18 mouse cellular contexts compared by ENCODE assay signal in genomic region chr12:25155396-25155795, GRCm38 (mm10). TPM values are rescaled to one million over a fixed set of nuclear protein-coding genes. Genes with fewer than 3 reads are reported as not detected.
DNase-seq lines count a peak whose midpoint lies in the region; ATAC-seq and TF ChIP-seq lines count a peak whose summit lies in the region.
"Had no signal": no experiment of that assay in that cellular context is flagged by ENCODE, and none has a peak within 500 bp of the region (broad histone marks: within the 10 kb centered on the region; RNA-seq: fewer than 3 reads in every experiment).

No protein-coding gene starts in this region.

- no peaks in the 10 kb centered on the region for H3K27me3 ChIP-seq in lung, embryonic 16.5 days (ENCODE audit: control insufficient read depth, insufficient read depth, low read depth, low read length)
- no peaks in the 10 kb centered on the region for H3K27me3 ChIP-seq in C2C12 (ENCODE audit: control insufficient read depth, insufficient read depth, insufficient read length)
- no peaks in the 10 kb centered on the region for H3K27me3 ChIP-seq in myocyte (ENCODE audit: control insufficient read depth, insufficient read depth, insufficient read length)
- no peaks in the 10 kb centered on the region for H3K27me3 ChIP-seq in liver, postnatal 0 days (ENCODE audit: insufficient read depth, low read length)
- H3K27me3 ChIP-seq: embryonic facial prominence, embryonic 12.5 days; limb, embryonic 12.5 days had no signal

- no peak overlapping the region for H3K27ac ChIP-seq in lung, embryonic 16.5 days (ENCODE audit: low read length)
- no peak overlapping the region for H3K27ac ChIP-seq in liver, postnatal 0 days (ENCODE audit: low read depth)
- H3K27ac ChIP-seq: embryonic facial prominence, embryonic 12.5 days; heart, adult 2 months; limb, embryonic 12.5 days had no signal

- ATAC-seq in lung, embryonic 16.5 days (ENCODE audit: low read depth): 0 out of 2 replicates have a peak, but pooled peaks have one; percentile 26
- ATAC-seq in liver, postnatal 0 days: no peak

- H3K4me1 ChIP-seq in lung, embryonic 16.5 days (replicated peaks; ENCODE audit: control insufficient read depth, insufficient read depth, low read length): no peaks in the 10 kb centered on the region
- H3K4me1 ChIP-seq in liver, postnatal 0 days (ENCODE audit: insufficient read depth): 0 out of 2 replicates have a peak, but pooled peaks cover 2% of the 10 kb centered on the region
- H3K4me1 ChIP-seq: embryonic facial prominence, embryonic 12.5 days; limb, embryonic 12.5 days had no signal

- WGBS in lung, embryonic 16.5 days: 28% methylated on average over 9 of the region's 9 CpGs
- WGBS in liver, postnatal 0 days (ENCODE audit: insufficient replicate concordance): 53% methylated on average over 9 of the region's 9 CpGs

- no peak for TF ChIP-seq EP300 in liver, postnatal 0 days (IDR thresholded peaks at IDR 0.05; ENCODE audit: low read depth)

- H3K9ac ChIP-seq in lung, embryonic 16.5 days (ENCODE audit: low read length): no peak overlapping the region
- H3K9ac ChIP-seq in liver, postnatal 0 days (replicated peaks): no peak overlapping the region
- H3K9ac ChIP-seq: embryonic facial prominence, embryonic 12.5 days; limb, embryonic 12.5 days had no signal

- H3K9me3 ChIP-seq in lung, embryonic 16.5 days (ENCODE audit: control insufficient read depth, low read length): no peaks in the 10 kb centered on the region
- no peaks in the 10 kb centered on the region for H3K9me3 ChIP-seq in liver, postnatal 0 days (ENCODE audit: low read length)
- H3K9me3 ChIP-seq: embryonic facial prominence, embryonic 12.5 days; limb, embryonic 12.5 days had no signal

- no peak for TF ChIP-seq POLR2A in myocyte (IDR thresholded peaks at IDR 0.05; ENCODE audit: insufficient read length, low read depth)

- H3K79me3 ChIP-seq in C2C12 (ENCODE audit: low read depth): no peaks in the 10 kb centered on the region

- H3K36me3 ChIP-seq in lung, embryonic 16.5 days (ENCODE audit: control insufficient read depth, insufficient read depth, low read length): no peaks in the 10 kb centered on the region
- H3K36me3 ChIP-seq in C2C12 (ENCODE audit: control insufficient read depth, insufficient read depth): no peaks in the 10 kb centered on the region
- no peaks in the 10 kb centered on the region for H3K36me3 ChIP-seq in myocyte (ENCODE audit: control insufficient read depth, insufficient read depth)
- H3K36me3 ChIP-seq in liver, postnatal 0 days (replicated peaks; ENCODE audit: insufficient read depth, low read length): no peaks in the 10 kb centered on the region
- H3K36me3 ChIP-seq: embryonic facial prominence, embryonic 12.5 days; G1E; limb, embryonic 12.5 days had no signal

- no peak overlapping the region for H3K4me3 ChIP-seq in lung, embryonic 16.5 days (ENCODE audit: low read length)
- H3K4me3 ChIP-seq in C2C12 (ENCODE audit: insufficient read depth, poor library complexity, severe bottlenecking): no peak overlapping the region
- H3K4me3 ChIP-seq in myocyte: no peak overlapping the region
- no peak overlapping the region for H3K4me3 ChIP-seq in liver, postnatal 0 days (ENCODE audit: low read depth, low read length)
- H3K4me3 ChIP-seq: embryonic facial prominence, embryonic 12.5 days; heart, adult 2 months; limb, embryonic 12.5 days had no signal

- DNase-seq in lung, postnatal 10 days: no peak
- peak; percentile 28 for DNase-seq in T-cell, adult 2 months (ENCODE audit: low spot score)
- no peak for DNase-seq in liver, postnatal 0 days
- DNase-seq in urinary bladder, adult 2 months (ENCODE audit: low spot score): no peak
- no peak for DNase-seq in cerebellum, postnatal 4 days (ENCODE audit: low spot score in 2 of 2)
- DNase-seq: cerebellum, adult 9-11 months; heart, adult 2 months; heart, postnatal 14 days; kidney, postnatal 14 days; layer of hippocampus, postnatal 36 days; right cerebral cortex, postnatal 4 days; thymus, postnatal 36 days had no signal

- no peak overlapping the region for H3K4me2 ChIP-seq in lung, embryonic 16.5 days (ENCODE audit: low read depth, low read length)
- peak overlapping the region; percentile 19 for H3K4me2 ChIP-seq in myocyte (ENCODE audit: low read depth)
- H3K4me2 ChIP-seq in liver, postnatal 0 days (ENCODE audit: low read depth, low read length): no peak overlapping the region
- H3K4me2 ChIP-seq: embryonic facial prominence, embryonic 12.5 days; limb, embryonic 12.5 days had no signal

- H3ac ChIP-seq in C2C12 (ENCODE audit: control insufficient read depth, insufficient read length, low read depth) (peak overlapping the region; percentile 8), myocyte (ENCODE audit: control insufficient read depth, insufficient read length) (no peak overlapping the region)

- H3K79me2 ChIP-seq in C2C12 (ENCODE audit: control insufficient read depth, insufficient read depth) (no peaks in the 10 kb centered on the region), myocyte (ENCODE audit: control insufficient read depth, insufficient read depth) (no peaks in the 10 kb centered on the region)

- TF ChIP-seq CTCF in C2C12 (IDR thresholded peaks at IDR 0.05; ENCODE audit: control insufficient read depth, insufficient read depth, insufficient read length): no peak
- TF ChIP-seq CTCF in liver, postnatal 0 days (IDR thresholded peaks at IDR 0.05; ENCODE audit: low read depth): no peak

TF ChIP-seq in C2C12, 6 proteins besides CTCF, POLR2A, EP300 and RAD21:
- TF ChIP-seq FOSL1 (IDR thresholded peaks at IDR 0.05; ENCODE audit: insufficient read depth, low read length, poor library complexity, severe bottlenecking) (no peak), MAX (IDR thresholded peaks at IDR 0.05) (peak; percentile 65), USF1 (IDR thresholded peaks at IDR 0.05; ENCODE audit: low read depth) (no peak), MYOG (IDR thresholded peaks at IDR 0.05; ENCODE audit: control insufficient read depth, extremely low read depth, insufficient read length) (no peak), CEBPB (IDR thresholded peaks at IDR 0.05; ENCODE audit: low read depth) (no peak), MYOD1 (IDR thresholded peaks at IDR 0.05; ENCODE audit: control insufficient read depth, insufficient read length, low read depth) (peak; percentile 13)
TF ChIP-seq in C2C12: peak in this region for 2.

TF ChIP-seq in myocyte, 11 proteins besides CTCF, POLR2A, EP300 and RAD21:
- peak in 1 of 3 experiments; percentile 10 for TF ChIP-seq MYOG (IDR thresholded peaks at IDR 0.05; ENCODE audit: control insufficient read depth in 1 of 3, insufficient read depth in 1 of 3, insufficient read length in 2 of 3, low read depth in 2 of 3)
- TF ChIP-seq E2F4 (IDR thresholded peaks at IDR 0.05; ENCODE audit: insufficient read depth): no peak
- TF ChIP-seq MYOD1 (IDR thresholded peaks at IDR 0.05; ENCODE audit: control insufficient read depth in 1 of 3, insufficient read length in 2 of 3, low read depth in 2 of 3): peak in 1 of 3 experiments; percentile 59

RNA-seq across cellular contexts. Expression of gene Id2, which starts 58.5 kb away (rescaled TPM):
- polyA plus RNA-seq in lung, embryonic 16.5 days (2015; fragmentation: Nextera tagmentation; extraction: Ambion mirVana): 562 and 618 TPM in 2 replicates
- polyA plus RNA-seq in C2C12 (2012; fragmentation: generic; extraction: Trizol) (68.1 TPM), myocyte (2012; fragmentation: generic; extraction: Trizol) (5.0 TPM)
- polyA plus RNA-seq in liver, postnatal 0 days (2015; fragmentation: Nextera tagmentation; extraction: Ambion mirVana): 245 and 376 TPM in 2 replicates
- 313 and 327 TPM in 2 replicates for polyA plus RNA-seq in urinary bladder, adult 2 months (2012; rRNA removed)
- polyA plus RNA-seq: G1E had no signal

Comparison
In these comparisons a context has a peak if more than half of its experiments do, and no peak if none do; other contexts are left out.
1. RNA of gene Id2, which starts 58.5 kb away (polyA plus RNA-seq): 562 to 618 TPM in lung, embryonic 16.5 days, 313 to 327 TPM in urinary bladder, adult 2 months, 245 to 376 TPM in liver, postnatal 0 days and 68.1 TPM in C2C12 (single experiment); 5.0 TPM in myocyte (single experiment); every median in the first group is over 10 times any median in the second.